Mouse (Mus musculus): ENCODE measurements around the gene Ppp1r9a. TPM values are rescaled to one million over a fixed set of nuclear protein-coding genes. Genes with fewer than 3 reads are reported as not detected.
"Not testable (repeated sequence)": the region's sequence is repeated elsewhere in the genome, so short reads cannot be mapped to it uniquely, and the experiment has no call there.

The Ppp1r9a gene
- polyA plus RNA-seq, 1 experiment from 2014 or later, result 21.3 TPM

- Histone ChIP-seq H3K9me3 (replicated peaks; ENCODE audit: control insufficient read depth, low read length) (no peaks in the 10 kb centered on the region), H3K4me2 (ENCODE audit: low read length) (peak overlapping the region; percentile 75), H3K36me3 (ENCODE audit: control insufficient read depth, insufficient read depth, low read length) (no peaks in the 10 kb centered on the region), H3K4me3 (ENCODE audit: low read depth, low read length) (peak overlapping the region; percentile 73), H3K27me3 (replicated peaks; ENCODE audit: control insufficient read depth, insufficient read depth, low read length) (no peaks in the 10 kb centered on the region), H3K4me1 (ENCODE audit: control insufficient read depth, insufficient read depth, low read length) (peaks cover 12% of the 10 kb centered on the region), H3K9ac (ENCODE audit: low read length) (peak overlapping the region; percentile 98), H3K27ac (ENCODE audit: low read depth, low read length) (peak overlapping the region; percentile 96)
- DNase-seq (ENCODE audit: low spot score) (peak; percentile 49), ATAC-seq (peak; percentile 37; the same call in 1 of the 2 replicates)
- 4% methylated on average over 9 of the region's 9 CpGs for WGBS
These were observed 1.3 kb downstream of the Ppp1r9a start for GRCm38 (mm10) chr6:4904055-4904450.

- Histone ChIP-seq H3K27me3 (replicated peaks; ENCODE audit: control insufficient read depth, insufficient read depth, low read length) (no peaks in the 10 kb centered on the region), H3K9ac (ENCODE audit: low read length) (no peak overlapping the region), H3K36me3 (ENCODE audit: control insufficient read depth, insufficient read depth, low read length) (no peaks in the 10 kb centered on the region; the same call in 1 of the 2 replicates), H3K27ac (ENCODE audit: low read depth, low read length) (no peak overlapping the region), H3K9me3 (replicated peaks; ENCODE audit: control insufficient read depth, low read length) (no peaks in the 10 kb centered on the region), H3K4me3 (ENCODE audit: low read depth, low read length) (no peak overlapping the region), H3K4me1 (ENCODE audit: control insufficient read depth, insufficient read depth, low read length) (peaks cover 18% of the 10 kb centered on the region), H3K4me2 (ENCODE audit: low read length) (no peak overlapping the region)
- ATAC-seq (no peak), DNase-seq (ENCODE audit: low spot score) (no peak)
- 31% methylated on average over 10 of the region's 10 CpGs for WGBS
These were observed 7.4 kb downstream of the Ppp1r9a start for GRCm38 (mm10) chr6:4910042-4910634.

- no peaks in the 10 kb centered on the region for H3K9me3 ChIP-seq (replicated peaks; ENCODE audit: control insufficient read depth, low read length)
- no peak overlapping the region for H3K4me2 ChIP-seq (ENCODE audit: low read length)
- ATAC-seq, result no peak
- no peak overlapping the region for H3K27ac ChIP-seq (ENCODE audit: low read depth, low read length)
- WGBS, result 88% methylated on average over 5 of the region's 5 CpGs
- H3K36me3 ChIP-seq (ENCODE audit: control insufficient read depth, insufficient read depth, low read length), result peaks cover 11% of the 10 kb centered on the region; the same call in 1 of the 2 replicates
- H3K9ac ChIP-seq (ENCODE audit: low read length), result no peak overlapping the region
- H3K4me3 ChIP-seq (ENCODE audit: low read depth, low read length), result no peak overlapping the region
- no peaks in the 10 kb centered on the region for H3K27me3 ChIP-seq (replicated peaks; ENCODE audit: control insufficient read depth, insufficient read depth, low read length)
- no peak for DNase-seq (ENCODE audit: low spot score)
- no peaks in the 10 kb centered on the region for H3K4me1 ChIP-seq (ENCODE audit: control insufficient read depth, insufficient read depth, low read length)
These were observed 15.8 kb downstream of the Ppp1r9a start for GRCm38 (mm10) chr6:4918470-4918869.

- not testable (repeated sequence) for H3K4me3 ChIP-seq (ENCODE audit: low read depth, low read length); DNase-seq (ENCODE audit: low spot score); H3K9ac ChIP-seq (ENCODE audit: low read length); H3K9me3 ChIP-seq (replicated peaks; ENCODE audit: control insufficient read depth, low read length); H3K27ac ChIP-seq (ENCODE audit: low read depth, low read length); H3K27me3 ChIP-seq (replicated peaks; ENCODE audit: control insufficient read depth, insufficient read depth, low read length); H3K4me1 ChIP-seq (ENCODE audit: control insufficient read depth, insufficient read depth, low read length); H3K36me3 ChIP-seq (ENCODE audit: control insufficient read depth, insufficient read depth, low read length); H3K4me2 ChIP-seq (ENCODE audit: low read length)
- ATAC-seq, result peak; percentile 20; the same call in 1 of the 2 replicates
These were observed 21.1 kb downstream of the Ppp1r9a start for GRCm38 (mm10) chr6:4923791-4924190.

- Histone ChIP-seq H3K9me3 (replicated peaks; ENCODE audit: control insufficient read depth, low read length) (no peaks in the 10 kb centered on the region), H3K4me2 (ENCODE audit: low read length) (no peak overlapping the region), H3K4me1 (ENCODE audit: control insufficient read depth, insufficient read depth, low read length) (no peaks in the 10 kb centered on the region), H3K27ac (ENCODE audit: low read depth, low read length) (no peak overlapping the region), H3K9ac (ENCODE audit: low read length) (no peak overlapping the region), H3K4me3 (ENCODE audit: low read depth, low read length) (no peak overlapping the region), H3K27me3 (replicated peaks; ENCODE audit: control insufficient read depth, insufficient read depth, low read length) (no peaks in the 10 kb centered on the region), H3K36me3 (ENCODE audit: control insufficient read depth, insufficient read depth, low read length) (peaks cover 7% of the 10 kb centered on the region; the same call in 1 of the 2 replicates)
- 70% methylated on average over 14 of the region's 14 CpGs for WGBS
- ATAC-seq, result no peak
- DNase-seq (ENCODE audit: low spot score), result no peak
These were observed 23.4 kb downstream of the Ppp1r9a start for GRCm38 (mm10) chr6:4925966-4926687.

- DNase-seq (ENCODE audit: low spot score) (no peak), ATAC-seq (no peak)
- no peaks in the 10 kb centered on the region for H3K9me3 ChIP-seq (replicated peaks; ENCODE audit: control insufficient read depth, low read length)
- no peaks in the 10 kb centered on the region for H3K27me3 ChIP-seq (replicated peaks; ENCODE audit: control insufficient read depth, insufficient read depth, low read length)
- 92% methylated on average over 3 of the region's 3 CpGs for WGBS
- no peak overlapping the region for H3K4me2 ChIP-seq (ENCODE audit: low read length)
- no peak overlapping the region for H3K27ac ChIP-seq (ENCODE audit: low read depth, low read length)
- H3K4me1 ChIP-seq (ENCODE audit: control insufficient read depth, insufficient read depth, low read length), result no peaks in the 10 kb centered on the region
- H3K4me3 ChIP-seq (ENCODE audit: low read depth, low read length), result no peak overlapping the region
- no peak overlapping the region for H3K9ac ChIP-seq (ENCODE audit: low read length)
- peaks cover 4% of the 10 kb centered on the region; the same call in 1 of the 2 replicates for H3K36me3 ChIP-seq (ENCODE audit: control insufficient read depth, insufficient read depth, low read length)
These were observed 27.6 kb downstream of the Ppp1r9a start for GRCm38 (mm10) chr6:4930321-4930720.

GRCm38 (mm10) chr6:4938901-4939300 is 36.2 kb downstream of the Ppp1r9a start:
- H3K4me3 ChIP-seq (ENCODE audit: low read depth, low read length), result no peak overlapping the region

GRCm38 (mm10) chr6:4940086-4940485 is 37.4 kb downstream of the Ppp1r9a start:
- ATAC-seq (peak; percentile 40; the same call in 1 of the 2 replicates), DNase-seq (ENCODE audit: low spot score) (no peak)
- no peaks in the 10 kb centered on the region for H3K9me3 ChIP-seq (replicated peaks; ENCODE audit: control insufficient read depth, low read length)
- no peak overlapping the region for H3K27ac ChIP-seq (ENCODE audit: low read depth, low read length)
- H3K27me3 ChIP-seq (replicated peaks; ENCODE audit: control insufficient read depth, insufficient read depth, low read length), result no peaks in the 10 kb centered on the region
- H3K4me1 ChIP-seq (ENCODE audit: control insufficient read depth, insufficient read depth, low read length), result peaks cover 11% of the 10 kb centered on the region; the same call in 1 of the 2 replicates
- no peaks in the 10 kb centered on the region for H3K36me3 ChIP-seq (ENCODE audit: control insufficient read depth, insufficient read depth, low read length)
- H3K9ac ChIP-seq (ENCODE audit: low read length), result no peak overlapping the region
- H3K4me3 ChIP-seq (ENCODE audit: low read depth, low read length), result no peak overlapping the region
- H3K4me2 ChIP-seq (ENCODE audit: low read length), result no peak overlapping the region
- 63% methylated on average over 6 of the region's 6 CpGs for WGBS

More at GRCm38 (mm10) chr6:4938901-4939300, 36.2 kb downstream of the Ppp1r9a start:
- Histone ChIP-seq H3K4me1 (ENCODE audit: control insufficient read depth, insufficient read depth, low read length) (peaks cover 11% of the 10 kb centered on the region; the same call in 1 of the 2 replicates), H3K36me3 (ENCODE audit: control insufficient read depth, insufficient read depth, low read length) (no peaks in the 10 kb centered on the region), H3K9me3 (replicated peaks; ENCODE audit: control insufficient read depth, low read length) (no peaks in the 10 kb centered on the region), H3K27ac (ENCODE audit: low read depth, low read length) (no peak overlapping the region), H3K27me3 (replicated peaks; ENCODE audit: control insufficient read depth, insufficient read depth, low read length) (no peaks in the 10 kb centered on the region), H3K9ac (ENCODE audit: low read length) (no peak overlapping the region), H3K4me2 (ENCODE audit: low read length) (no peak overlapping the region)
- WGBS, result 12% methylated on average over 3 of the region's 3 CpGs
- no peak for ATAC-seq
- peak; percentile 17 for DNase-seq (ENCODE audit: low spot score)

GRCm38 (mm10) chr6:4940639-4941038 is 37.9 kb downstream of the Ppp1r9a start:
- H3K9me3 ChIP-seq (replicated peaks; ENCODE audit: control insufficient read depth, low read length), result no peaks in the 10 kb centered on the region
- H3K4me3 ChIP-seq (ENCODE audit: low read depth, low read length), result no peak overlapping the region
- H3K4me1 ChIP-seq (ENCODE audit: control insufficient read depth, insufficient read depth, low read length), result peaks cover 11% of the 10 kb centered on the region; the same call in 1 of the 2 replicates
- no peaks in the 10 kb centered on the region for H3K36me3 ChIP-seq (ENCODE audit: control insufficient read depth, insufficient read depth, low read length)
- ATAC-seq, result peak; percentile 69; the same call in 1 of the 2 replicates
- DNase-seq (ENCODE audit: low spot score), result peak; percentile 49
- H3K9ac ChIP-seq (ENCODE audit: low read length), result no peak overlapping the region
- H3K27ac ChIP-seq (ENCODE audit: low read depth, low read length), result no peak overlapping the region
- H3K27me3 ChIP-seq (replicated peaks; ENCODE audit: control insufficient read depth, insufficient read depth, low read length), result no peaks in the 10 kb centered on the region
- no peak overlapping the region for H3K4me2 ChIP-seq (ENCODE audit: low read length)
- 84% methylated on average over 9 of the region's 9 CpGs for WGBS

Measured in forebrain, embryonic 14.5 days (tissue).